Mouse (Mus musculus) brain, embryonic 18.5 days (tissue): ENCODE measurements around the gene Tmed6.
A peak's percentile ranks its signal among the peaks of the same experiment; 100 is the strongest.
"Not testable (repeated sequence)": the region's sequence is repeated elsewhere in the genome, so short reads cannot be mapped to it uniquely, and the experiment has no call there.

ENCODE experiments used
- DNase-seq: peaks from one replicate; pipeline ENCODE4 v3.0.0-alpha.2; 2012; ENCODE audit warnings: low read depth, low spot score

Tmed6 gene

GRCm38 (mm10) chr8:107074128-107074527 lies 8.7 kb upstream of the Tmed6 start:
- DNase-seq: no peak

GRCm38 (mm10) chr8:107073706-107074105 lies 8.3 kb upstream of the Tmed6 start:
- no peak for DNase-seq

- no peak for DNase-seq
Observed at GRCm38 (mm10) chr8:107062613-107063012, 2.8 kb downstream of the Tmed6 start.

GRCm38 (mm10) chr8:107056973-107057369 lies 8.5 kb downstream of the Tmed6 start:
- no peak for DNase-seq

DNA sequence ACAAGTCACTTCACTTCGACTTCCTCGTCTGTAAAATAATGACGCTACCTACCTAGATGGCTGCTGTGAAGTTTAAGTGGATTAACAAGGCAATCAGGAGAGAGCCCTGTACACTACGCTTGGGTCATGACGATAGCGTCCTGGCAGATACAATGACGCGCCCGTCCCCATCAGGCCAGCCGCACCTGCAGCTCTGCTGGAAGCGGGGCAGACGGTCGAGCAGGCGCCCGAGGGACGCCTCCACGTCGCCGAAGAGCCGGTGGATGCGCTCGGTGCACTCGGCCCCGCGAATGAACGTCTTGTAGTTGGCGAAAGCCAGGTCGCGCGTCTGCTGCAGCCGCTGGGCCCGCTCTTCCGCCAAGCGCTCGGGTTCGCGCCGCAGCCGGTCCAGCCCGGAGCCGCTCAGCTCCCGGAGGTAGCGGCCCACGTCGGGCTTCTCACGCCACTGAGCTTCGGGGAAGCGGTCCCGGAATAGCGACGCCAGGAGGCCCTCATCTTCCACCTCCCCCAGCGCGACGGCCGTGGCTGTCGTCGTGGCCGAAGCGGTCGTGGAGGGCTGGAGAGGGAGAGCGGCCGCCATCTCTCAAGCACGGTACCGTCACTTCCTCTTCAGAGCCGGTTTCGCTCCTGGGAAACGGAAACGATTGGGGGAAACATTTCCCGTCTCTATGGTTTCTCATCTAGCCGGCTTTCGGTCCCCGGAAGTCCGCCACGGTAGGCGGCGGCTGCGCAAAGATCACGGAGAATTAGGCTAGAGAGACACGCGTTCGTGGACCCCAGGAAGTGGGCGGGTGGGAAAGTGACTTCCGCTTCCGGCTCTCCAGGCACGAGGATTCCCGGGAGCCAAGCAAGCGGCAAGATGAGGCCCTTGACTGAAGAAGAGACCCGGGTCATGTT lies 9.1 kb downstream of the Tmed6 start, which contains the start of the genes Cog8 and Nip7:
Gene Cog8 (minus strand): TSS at position 614 of the 897 bp plus-strand sequence.
Gene Nip7 (plus strand): TSS at position 802 of the 897 bp plus-strand sequence.
- peak; percentile 96 for DNase-seq

- DNase-seq: no peak
Observed at GRCm38 (mm10) chr8:107052046-107052445, 13.4 kb downstream of the Tmed6 start.

- DNase-seq: no peak
Observed at GRCm38 (mm10) chr8:107049480-107049879, 16.0 kb downstream of the Tmed6 start.

GRCm38 (mm10) chr8:107048061-107048941 lies 17.1 kb downstream of the Tmed6 start, which contains the start of gene Pdf:
Pdf (minus strand) TSS chr8:107048614.
- DNase-seq: peak; percentile 67

DNA sequence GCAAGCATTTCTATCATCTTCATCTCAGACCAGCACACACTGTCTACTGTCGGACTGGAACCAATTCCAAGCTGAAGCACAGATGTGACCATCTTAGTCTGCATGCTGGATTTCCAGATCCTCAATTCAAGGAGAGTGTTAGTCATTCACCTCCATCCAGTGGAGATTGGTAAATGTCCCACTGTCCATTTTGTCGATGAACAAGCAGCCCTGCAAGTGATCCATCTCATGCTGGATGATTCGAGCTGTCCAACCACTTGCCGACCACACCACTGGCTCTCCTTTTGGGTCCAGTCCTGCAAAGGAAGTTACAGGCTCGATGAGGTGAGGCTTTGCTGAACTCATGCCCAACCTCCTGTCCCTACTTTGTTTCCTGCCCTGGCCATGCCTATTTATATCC lies 18.5 kb downstream of the Tmed6 start:
- no peak for DNase-seq

DNA sequence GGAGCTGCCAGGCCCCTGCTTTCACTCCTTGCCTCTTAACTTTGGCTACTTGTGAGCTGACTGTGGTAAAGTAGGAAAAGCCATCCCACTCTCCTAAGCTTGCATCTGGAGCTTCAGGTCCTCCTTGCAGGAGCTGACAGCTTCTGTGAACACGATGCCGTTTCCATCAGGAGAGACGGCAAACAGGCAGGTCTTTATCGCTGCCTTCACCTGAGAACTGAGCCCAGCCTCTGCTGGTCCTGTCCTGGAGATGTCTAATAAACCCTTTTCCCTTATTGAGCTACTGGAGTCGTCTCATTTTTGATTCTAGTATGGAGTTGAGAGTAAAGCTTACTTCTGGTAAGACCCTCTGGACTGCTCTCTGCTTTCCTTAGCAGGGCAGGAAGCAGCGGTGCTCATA lies 20.0 kb downstream of the Tmed6 start:
- DNase-seq: no peak

- DNase-seq: no peak
Observed at GRCm38 (mm10) chr8:107040632-107041031, 24.8 kb downstream of the Tmed6 start.

- no peak for DNase-seq
Observed at GRCm38 (mm10) chr8:107036626-107037025, 28.8 kb downstream of the Tmed6 start.

- DNase-seq: no peak
Observed at GRCm38 (mm10) chr8:107035641-107036040, 29.8 kb downstream of the Tmed6 start.

GRCm38 (mm10) chr8:107033609-107034008 lies 31.8 kb downstream of the Tmed6 start:
- DNase-seq: not testable (repeated sequence)

DNA sequence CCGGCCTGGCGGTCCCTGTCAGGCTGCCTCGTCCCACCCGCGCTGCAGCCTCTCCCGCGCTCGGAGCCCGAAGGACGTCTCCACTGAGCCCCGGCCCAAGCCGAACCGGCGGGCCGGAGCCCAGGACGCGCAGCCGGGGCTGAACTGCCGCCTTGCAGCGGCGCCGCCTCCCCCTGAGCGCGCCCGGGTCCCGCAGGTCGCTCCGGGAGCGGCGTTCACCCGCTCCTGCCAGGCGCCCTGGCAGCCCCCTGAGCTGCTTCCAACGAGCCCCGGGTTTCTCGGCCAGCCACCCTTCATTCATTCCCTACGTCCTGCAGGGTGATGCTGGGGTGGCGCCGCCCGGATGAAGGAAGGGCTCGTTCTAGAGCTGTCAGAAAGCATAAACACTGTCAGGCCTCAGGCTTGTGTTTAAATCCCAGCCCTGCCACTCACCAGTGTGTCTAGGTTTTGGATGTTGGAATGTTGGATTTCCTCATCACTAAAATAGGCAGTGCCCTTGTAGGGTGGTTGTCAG lies 33.8 kb downstream of the Tmed6 start:
- no peak for DNase-seq

DNA sequence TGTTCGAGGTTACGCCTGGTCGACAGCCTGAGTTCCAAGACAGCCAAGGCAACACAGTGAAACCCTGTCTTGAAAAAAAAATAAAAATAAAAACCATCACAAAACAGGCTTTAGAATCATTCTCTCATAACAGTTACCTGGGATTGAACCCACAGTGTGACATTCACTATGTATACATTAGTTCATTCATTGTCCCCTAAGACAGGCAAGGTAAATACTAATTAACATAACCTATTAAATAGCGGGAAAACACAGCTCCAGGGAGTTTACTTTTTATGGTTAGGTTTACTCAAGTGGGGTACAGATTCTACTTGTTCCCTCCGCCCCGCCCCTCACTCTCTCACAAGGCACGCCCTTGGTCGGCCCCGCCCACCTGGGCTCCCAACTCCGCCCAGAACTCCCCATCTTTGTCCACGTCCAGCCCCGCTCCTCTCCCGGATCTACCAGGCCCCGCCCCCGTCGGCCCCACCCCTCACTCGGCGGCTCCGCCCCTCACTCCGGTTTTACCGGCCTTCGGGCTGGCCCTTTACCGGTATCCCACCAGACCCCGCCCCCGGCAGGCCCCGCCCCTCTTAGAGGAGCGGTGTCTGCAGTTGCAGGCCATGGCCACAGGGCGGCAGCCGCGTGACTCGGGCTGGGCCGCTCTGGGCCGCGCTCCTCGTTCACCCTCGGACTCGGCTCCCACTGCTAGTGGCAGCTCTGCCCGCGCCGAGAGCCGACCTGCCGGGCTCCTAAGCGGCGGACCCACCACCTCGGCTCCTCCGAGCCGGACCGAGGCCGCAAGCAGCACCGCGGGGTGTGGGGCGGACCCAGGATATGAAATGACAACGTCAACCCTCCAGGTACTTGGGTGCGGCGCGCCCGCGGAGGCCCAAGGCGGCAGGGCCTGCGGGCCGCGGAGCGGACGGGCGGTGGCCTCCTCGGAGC lies 34.5 kb downstream of the Tmed6 start, which contains the start of gene Vps4a:
Gene Vps4a (plus strand): TSS at position 573 of the 927 bp plus-strand sequence.
- peak; percentile 72 for DNase-seq

GRCm38 (mm10) chr8:107030058-107030457 lies 35.4 kb downstream of the Tmed6 start:
- DNase-seq: no peak

- no peak for DNase-seq
Observed at GRCm38 (mm10) chr8:107029310-107029709, 36.1 kb downstream of the Tmed6 start.

GRCm38 (mm10) chr8:107023479-107023878 lies 42.0 kb downstream of the Tmed6 start:
- no peak for DNase-seq

DNA sequence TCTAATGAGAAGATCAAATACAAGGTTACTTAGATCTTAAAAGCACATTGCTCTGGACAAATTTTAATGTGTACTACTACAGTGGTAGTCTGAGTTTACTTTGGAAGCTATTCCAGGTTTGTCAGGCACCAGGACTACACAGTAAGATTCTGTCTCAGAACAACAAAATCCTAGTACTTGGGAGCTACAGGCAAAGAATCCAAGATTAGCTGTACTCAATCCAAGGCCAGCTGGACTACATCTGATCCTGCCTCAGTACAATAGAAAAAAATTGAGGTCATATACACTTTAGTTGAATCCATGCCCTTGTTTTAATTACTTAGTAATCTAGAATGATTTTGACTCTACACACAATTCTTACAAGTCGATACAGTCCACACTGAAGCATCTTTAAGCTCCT lies 50.5 kb downstream of the Tmed6 start:
- no peak for DNase-seq

DNA sequence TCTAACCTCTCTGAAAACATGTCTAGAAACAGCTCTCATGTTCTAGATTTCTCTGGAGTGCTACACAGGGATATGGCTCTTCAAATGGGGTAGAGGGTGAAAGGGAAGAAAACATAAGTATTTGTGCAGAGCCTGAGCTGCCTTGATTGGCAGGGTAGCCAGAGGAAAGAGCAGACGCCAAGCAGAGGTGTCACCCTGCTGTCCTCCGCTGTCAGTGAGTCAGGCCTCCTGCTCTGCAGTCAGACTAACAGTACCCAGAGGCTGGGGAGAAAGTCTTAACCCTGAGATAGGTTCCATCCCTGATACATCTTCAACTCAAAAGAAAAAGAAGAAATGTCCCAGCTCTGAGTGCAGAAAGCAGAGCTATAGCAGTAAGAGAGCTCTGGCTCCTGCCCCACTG lies 52.8 kb downstream of the Tmed6 start:
- no peak for DNase-seq
